Mouse (Mus musculus): ENCODE results near the gene Bcl2l1.

Bcl2l1 gene

GRCm38 (mm10) chr2:152824438-152825167, 6.9 kb downstream of the Bcl2l1 start:
- DNase-seq (ENCODE audit: low spot score) = no peak

GRCm38 (mm10) chr2:152823770-152824169, 7.8 kb downstream of the Bcl2l1 start:
- DNase-seq (ENCODE audit: low spot score) = no peak

GRCm38 (mm10) chr2:152821566-152821965, 10.0 kb downstream of the Bcl2l1 start:
- DNase-seq (ENCODE audit: low spot score) = no peak

GRCm38 (mm10) chr2:152821023-152821422, 10.5 kb downstream of the Bcl2l1 start:
- DNase-seq (ENCODE audit: low spot score) = peak; percentile 43

GRCm38 (mm10) chr2:152820369-152820768, 11.2 kb downstream of the Bcl2l1 start:
- peak; percentile 69 for DNase-seq (ENCODE audit: low spot score)

GRCm38 (mm10) chr2:152819926-152820325, 11.6 kb downstream of the Bcl2l1 start:
- no peak for DNase-seq (ENCODE audit: low spot score)

GRCm38 (mm10) chr2:152819097-152819624, 12.4 kb downstream of the Bcl2l1 start:
- DNase-seq (ENCODE audit: low spot score) = no peak

GRCm38 (mm10) chr2:152818679-152819078, 12.8 kb downstream of the Bcl2l1 start:
- DNase-seq (ENCODE audit: low spot score) = no peak

GRCm38 (mm10) chr2:152817596-152818291, 13.8 kb downstream of the Bcl2l1 start:
- DNase-seq (ENCODE audit: low spot score) = no peak

- DNase-seq (ENCODE audit: low spot score) = no peak
Observed at GRCm38 (mm10) chr2:152816657-152817348, 14.7 kb downstream of the Bcl2l1 start.

GRCm38 (mm10) chr2:152815879-152816656, 15.5 kb downstream of the Bcl2l1 start:
- DNase-seq (ENCODE audit: low spot score) = no peak

GRCm38 (mm10) chr2:152814213-152814874, 17.2 kb downstream of the Bcl2l1 start:
- no peak for DNase-seq (ENCODE audit: low spot score)

- no peak for DNase-seq (ENCODE audit: low spot score)
Observed at GRCm38 (mm10) chr2:152813232-152813631, 18.3 kb downstream of the Bcl2l1 start.

- DNase-seq (ENCODE audit: low spot score) = no peak
Observed at GRCm38 (mm10) chr2:152811336-152812165, 20.0 kb downstream of the Bcl2l1 start.

- no peak for DNase-seq (ENCODE audit: low spot score)
Observed at GRCm38 (mm10) chr2:152810158-152810941, 21.2 kb downstream of the Bcl2l1 start.

- DNase-seq (ENCODE audit: low spot score) = no peak
Observed at GRCm38 (mm10) chr2:152808178-152808577, 23.4 kb downstream of the Bcl2l1 start.

GRCm38 (mm10) chr2:152806037-152806436, 25.5 kb downstream of the Bcl2l1 start:
- no peak for DNase-seq (ENCODE audit: low spot score)

GRCm38 (mm10) chr2:152805111-152805490, 26.4 kb downstream of the Bcl2l1 start:
- DNase-seq (ENCODE audit: low spot score) = no peak

GRCm38 (mm10) chr2:152804408-152805110, 27.0 kb downstream of the Bcl2l1 start:
- peak; percentile 38 for DNase-seq (ENCODE audit: low spot score)
